Mouse (Mus musculus): ENCODE measurements around the gene Entpd5. TPM values are rescaled to one million over a fixed set of nuclear protein-coding genes. Genes with fewer than 3 reads are reported as not detected.

Gene Entpd5
- total RNA-seq (2021) = 10 to 100 TPM; 24.9 to 26.3 TPM
- long read RNA-seq, experiment 1, full-length matches to known transcripts = 5 of 6 reads
- long read RNA-seq, experiment 1, partial matches to known transcripts = 1 of 6 reads
- long read RNA-seq, experiment 1, other reads (novel, unspliced or antisense) = 0 of 6 reads
- long read RNA-seq, experiment 2, full-length matches to known transcripts = 13 of 21 reads
- long read RNA-seq, experiment 2, partial matches to known transcripts = 1 of 21 reads
- long read RNA-seq, experiment 2, other reads (novel, unspliced or antisense) = 7 of 21 reads

- DNase-seq (ENCODE audit: low spot score in 2 of 2) = peak; percentile 85 to 90
Measured at GRCm38 (mm10) chr12:84408819-84409507, at the start of gene Entpd5, which contains the start of gene Bbof1. Gene Entpd5, minus strand, starts transcription at chr12:84409029. Gene Bbof1, plus strand, starts transcription at chr12:84409071.

DNA sequence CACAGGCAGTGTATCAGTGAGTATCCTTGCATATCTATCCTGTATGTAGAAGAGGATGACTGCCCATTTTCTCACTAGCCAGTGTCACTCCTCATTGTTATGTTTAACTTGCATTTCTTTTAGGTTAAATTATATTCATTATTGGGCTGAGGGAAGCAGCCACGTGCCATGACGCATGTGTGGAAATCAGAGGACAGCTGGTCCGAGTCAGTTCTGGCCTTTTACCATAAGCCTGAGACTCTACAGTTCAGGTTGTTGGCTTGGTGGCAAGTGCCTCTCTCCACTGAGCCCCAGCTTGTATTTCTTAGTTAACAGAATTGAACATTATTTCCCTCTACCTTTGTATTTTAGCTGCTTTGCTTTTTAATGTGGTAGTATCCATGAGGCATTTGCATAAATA, 48.1 kb upstream of the Entpd5 start:
- DNase-seq (ENCODE audit: low spot score in 2 of 2) = no peak

DNA sequence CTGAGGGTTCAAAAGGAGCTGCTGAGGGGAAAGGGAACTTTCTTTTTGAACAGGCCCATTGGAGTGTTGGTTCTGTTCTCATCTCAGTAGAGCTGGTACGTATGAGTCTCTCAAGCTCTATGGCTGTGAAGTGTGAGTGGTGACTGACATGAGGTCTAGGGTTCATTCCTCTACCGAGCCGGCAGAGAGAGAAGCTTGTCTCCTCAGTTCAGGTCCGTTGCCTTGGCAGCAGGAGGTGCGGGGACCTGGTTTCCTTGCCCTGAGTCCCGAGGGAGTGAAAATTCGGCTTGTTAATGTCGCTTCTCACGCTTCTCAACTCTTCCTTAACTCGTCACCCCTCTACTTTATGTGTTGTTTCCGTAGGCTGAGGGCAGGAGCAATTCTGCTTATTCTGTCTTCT, 43.0 kb upstream of the Entpd5 start:
- DNase-seq (ENCODE audit: low spot score in 2 of 2) = no peak

DNA sequence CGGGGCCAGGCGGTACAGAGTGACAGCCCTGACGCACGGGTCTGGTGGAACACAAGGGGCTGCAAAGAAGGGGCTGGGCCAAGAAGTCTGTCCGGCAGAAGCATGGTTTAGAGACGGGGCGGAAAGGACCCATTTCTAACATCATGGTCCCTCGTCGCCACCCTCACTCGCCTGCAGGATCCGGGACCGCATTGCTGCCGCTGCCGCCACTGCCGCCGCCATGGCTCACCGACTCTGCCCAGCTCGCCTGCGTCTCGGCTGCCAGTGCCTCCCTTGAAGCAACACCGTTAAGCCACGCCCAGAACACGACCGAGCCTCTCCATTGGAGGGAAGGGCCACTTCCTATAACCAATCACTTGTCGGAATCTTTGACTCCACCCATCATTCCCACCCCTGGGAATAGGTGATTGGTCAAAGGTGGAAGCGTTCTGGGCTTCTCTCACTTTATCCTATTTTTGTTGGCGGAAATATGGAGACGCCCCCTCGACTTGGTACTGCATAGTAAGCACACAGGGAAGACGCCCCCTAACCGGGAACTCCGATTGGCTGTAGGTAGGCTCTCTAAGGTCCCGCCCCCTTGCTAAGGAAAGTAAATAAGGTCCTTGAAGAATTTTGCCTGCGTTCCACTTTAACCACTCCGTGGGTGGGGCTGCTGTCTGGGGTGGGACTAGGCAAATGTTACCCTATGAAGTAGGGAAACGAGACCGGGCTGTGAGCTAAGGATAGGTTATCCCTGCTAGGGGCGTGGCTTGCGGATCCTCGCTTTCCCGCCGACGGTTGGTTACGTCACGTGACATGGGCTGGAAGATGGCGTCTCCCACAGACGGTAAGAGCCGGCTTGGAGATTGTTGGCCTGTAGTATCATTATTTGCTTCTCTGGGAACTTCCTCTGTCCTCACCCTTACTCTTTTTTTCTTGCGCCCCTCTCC, 42.2 kb upstream of the Entpd5 start, which contains the start of the genes Aldh6a1 and Lin52:
TSS of gene Aldh6a1 (minus strand) at position 287 of the 929 bp plus-strand sequence.
TSS of gene Lin52 (plus strand) at position 705 of the 929 bp plus-strand sequence.
- peak; percentile 94 to 99 for DNase-seq (ENCODE audit: low spot score in 2 of 2)

DNA sequence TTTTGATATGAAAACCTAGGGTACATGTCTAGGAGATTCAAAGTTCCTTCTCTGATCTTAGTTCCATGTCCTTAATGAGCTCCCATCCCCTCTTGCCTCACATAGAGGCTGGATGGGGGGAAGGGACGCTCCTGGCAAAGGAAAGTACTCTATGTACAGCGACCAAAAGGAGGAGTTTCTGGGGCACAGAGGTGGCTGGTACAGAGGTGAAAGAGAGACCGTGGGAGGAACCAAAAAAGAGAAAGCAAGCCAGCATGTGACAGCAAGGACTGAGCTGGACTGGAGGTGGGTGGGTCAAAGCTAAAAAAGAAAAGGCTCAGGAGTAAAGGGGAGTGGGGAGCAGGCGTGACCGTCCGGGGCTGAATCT, 41.5 kb upstream of the Entpd5 start:
- DNase-seq (ENCODE audit: low spot score in 2 of 2) = no peak

DNA sequence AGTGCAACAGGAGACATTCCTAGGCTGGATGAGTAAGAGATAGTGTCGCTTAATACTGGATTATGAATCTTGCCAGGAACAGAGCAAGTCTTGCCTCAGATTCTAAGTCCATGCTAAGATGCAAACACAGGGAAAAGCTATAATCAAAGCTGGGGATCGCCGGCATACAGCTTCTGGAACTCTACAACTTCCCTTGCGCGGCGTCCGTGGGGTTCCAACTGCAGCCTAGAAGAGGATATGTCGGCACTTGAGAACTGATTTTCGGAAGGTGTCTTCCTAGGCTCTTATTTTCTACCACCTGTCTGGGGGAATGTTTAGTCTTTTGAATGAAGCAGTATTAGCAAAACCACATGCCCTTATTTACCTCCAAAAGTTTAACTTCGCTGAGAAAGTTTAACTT, 41.1 kb upstream of the Entpd5 start:
- no peak for DNase-seq (ENCODE audit: low spot score in 2 of 2)

DNA sequence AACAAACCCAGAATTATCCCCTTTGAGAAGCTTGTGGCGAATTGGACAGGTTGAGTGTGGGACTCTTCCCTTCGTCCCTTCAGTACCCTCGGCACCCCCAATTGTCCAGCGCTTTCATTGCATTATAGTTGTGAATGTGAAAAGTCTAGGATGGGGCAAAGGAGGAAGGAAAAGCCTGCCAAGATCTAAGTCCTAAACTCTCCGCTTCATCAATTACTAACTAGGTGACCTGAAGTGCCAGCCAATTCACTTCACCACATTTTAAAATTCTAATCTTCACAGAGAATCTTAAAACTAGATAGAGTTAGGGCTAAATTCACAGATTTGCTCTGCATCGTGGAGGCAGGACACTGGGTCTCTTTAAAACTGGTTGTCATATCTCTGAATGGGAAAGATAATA, 39.4 kb upstream of the Entpd5 start:
- no peak for DNase-seq (ENCODE audit: low spot score in 2 of 2)

- DNase-seq (ENCODE audit: low spot score in 2 of 2) = no peak
Measured at GRCm38 (mm10) chr12:84447386-84447785, 38.6 kb upstream of the Entpd5 start.

DNA sequence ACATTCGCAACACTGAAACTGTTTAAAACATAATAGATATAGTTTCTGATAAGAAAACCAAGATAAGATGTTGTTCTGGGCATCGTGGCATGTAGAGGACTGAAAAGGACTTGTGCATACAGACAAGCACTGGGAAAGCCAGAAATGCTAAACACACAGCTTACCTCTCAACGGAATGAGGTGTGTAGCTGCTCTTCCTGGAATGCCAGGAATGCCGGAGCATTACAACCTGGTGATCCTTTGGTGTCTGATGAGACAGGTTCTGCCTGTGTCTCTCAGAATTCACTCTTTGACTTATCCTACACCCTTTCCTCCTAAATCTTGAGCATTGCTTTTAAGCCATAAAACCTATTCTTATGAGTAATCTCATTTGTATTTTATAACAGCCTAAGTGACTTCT, 33.7 kb upstream of the Entpd5 start:
- no peak for DNase-seq (ENCODE audit: low spot score in 2 of 2)

GRCm38 (mm10) chr12:84438697-84439096, 29.9 kb upstream of the Entpd5 start:
- no peak for DNase-seq (ENCODE audit: low spot score in 2 of 2)

DNA sequence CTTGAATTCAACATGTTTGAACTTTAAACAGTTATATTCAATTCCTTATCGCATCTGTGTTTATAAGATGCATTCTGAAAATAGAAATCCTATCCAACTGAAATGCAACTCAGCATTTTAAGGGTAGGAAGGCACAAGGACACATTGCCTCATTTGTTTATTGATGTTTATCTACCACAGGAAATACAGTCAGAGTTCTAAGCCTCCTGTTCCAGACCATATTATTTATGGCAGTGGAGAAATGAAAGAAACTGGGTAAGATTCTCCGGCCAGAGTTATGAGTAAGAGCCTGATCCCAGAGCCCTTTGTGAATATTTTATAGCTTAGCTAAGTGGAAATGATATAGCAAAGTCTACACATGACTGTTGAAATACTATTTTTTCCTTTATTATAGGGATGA, 21.0 kb upstream of the Entpd5 start:
- DNase-seq (ENCODE audit: low spot score in 2 of 2) = no peak

DNA sequence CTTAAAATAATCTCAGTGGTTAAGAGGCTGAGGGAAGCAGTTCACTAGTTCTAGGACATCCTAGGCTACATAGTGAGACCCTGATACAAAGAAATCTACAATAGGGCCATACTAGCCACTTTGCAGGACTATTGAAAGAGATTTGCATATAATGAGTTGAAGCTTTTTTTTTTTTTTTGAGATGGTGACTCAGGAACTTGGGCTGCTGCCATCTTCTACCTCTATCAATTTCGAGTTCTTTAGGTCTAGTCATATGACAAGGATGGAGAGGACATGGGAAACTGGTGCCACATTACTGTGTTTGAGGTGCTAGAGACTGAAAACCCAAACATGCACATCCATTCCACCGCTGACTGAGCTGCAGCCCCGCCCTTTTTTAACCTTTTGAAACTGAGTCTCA, 15.2 kb upstream of the Entpd5 start:
- DNase-seq (ENCODE audit: low spot score in 2 of 2) = no peak

DNA sequence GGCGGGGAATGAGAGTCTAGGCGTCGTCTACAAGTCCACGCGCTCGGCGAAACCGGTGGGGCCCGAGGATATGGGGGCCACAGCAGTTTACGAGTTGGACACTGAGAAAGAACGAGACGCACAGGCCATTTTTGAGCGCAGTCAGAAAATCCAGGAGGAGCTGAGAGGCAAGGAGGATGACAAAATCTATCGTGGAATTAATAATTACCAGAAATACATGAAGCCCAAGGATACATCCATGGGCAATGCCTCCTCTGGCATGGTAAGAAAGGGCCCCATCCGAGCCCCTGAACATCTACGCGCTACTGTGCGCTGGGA, 8.7 kb upstream of the Entpd5 start:
- DNase-seq (ENCODE audit: low spot score in 2 of 2) = no peak

DNA sequence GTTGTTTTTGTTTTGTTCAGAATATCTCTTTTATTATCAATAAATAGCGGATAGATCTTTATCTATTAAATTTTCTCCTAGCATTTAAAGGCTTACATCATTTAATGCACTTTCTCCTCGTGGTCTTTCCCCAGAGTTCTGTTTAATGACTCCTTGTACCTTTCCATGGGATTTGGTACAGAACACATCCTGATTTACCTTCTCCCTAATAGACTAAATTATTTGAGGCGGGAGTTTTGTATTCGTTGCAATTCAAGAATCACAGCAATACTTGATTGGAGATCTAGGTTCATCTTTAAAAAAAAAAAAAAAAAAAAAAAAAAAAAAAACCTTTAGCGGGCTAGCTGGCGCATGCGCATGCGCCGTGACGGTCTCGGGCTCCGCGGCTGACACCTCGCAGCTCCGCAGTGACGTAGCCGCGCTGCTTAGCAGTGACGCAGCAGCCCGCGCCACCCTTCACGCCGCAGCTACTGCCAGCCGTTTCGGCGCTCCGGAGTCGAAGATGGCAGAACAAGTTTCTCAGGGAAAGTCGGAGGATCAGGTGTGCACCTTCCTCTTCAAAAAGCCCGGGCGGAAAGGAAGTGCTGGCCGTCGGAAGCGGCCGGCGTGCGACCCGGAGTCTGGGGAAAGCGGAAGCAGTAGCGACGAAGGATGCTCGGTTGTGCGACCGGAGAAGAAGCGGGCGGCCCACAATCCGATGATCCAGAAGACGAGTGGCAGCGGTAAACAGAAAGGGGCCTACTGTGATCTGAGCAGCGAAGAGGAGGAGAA, 8.2 kb upstream of the Entpd5 start, which contains the start of gene Rnf113a2:
TSS of gene Rnf113a2 (plus strand) at position 363 of the 771 bp plus-strand sequence.
- peak; percentile 83 to 86 for DNase-seq (ENCODE audit: low spot score in 2 of 2)

- DNase-seq (ENCODE audit: low spot score in 2 of 2) = peak in 1 of 2 experiments; percentile 8
Measured at GRCm38 (mm10) chr12:84407874-84408818, 683 bp downstream of the Entpd5 start.

GRCm38 (mm10) chr12:84407259-84407658, 1.6 kb downstream of the Entpd5 start:
- no peak for DNase-seq (ENCODE audit: low spot score in 2 of 2)

GRCm38 (mm10) chr12:84404541-84404940, 4.3 kb downstream of the Entpd5 start:
- DNase-seq (ENCODE audit: low spot score in 2 of 2) = no peak

DNA sequence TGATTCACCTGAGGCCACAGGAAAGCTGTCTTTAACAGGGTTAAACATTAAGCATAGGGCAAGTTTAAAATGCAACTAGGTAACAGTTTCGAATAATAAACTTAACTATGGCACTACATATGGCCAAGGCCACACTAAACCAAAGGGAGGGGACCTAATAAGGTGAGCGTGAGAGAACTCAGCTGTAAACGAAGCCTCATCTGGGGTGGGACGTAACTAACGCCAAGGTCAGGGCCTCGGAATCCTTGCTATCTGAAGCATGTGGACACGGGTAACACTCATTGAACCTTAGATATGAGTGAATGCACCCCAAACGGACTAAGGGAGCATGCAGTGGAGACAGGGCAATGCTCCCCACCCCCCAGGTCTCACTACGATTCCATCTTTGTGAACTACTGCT, 5.9 kb downstream of the Entpd5 start:
- no peak for DNase-seq (ENCODE audit: low spot score in 2 of 2)

- DNase-seq (ENCODE audit: low spot score in 2 of 2) = no peak
Measured at GRCm38 (mm10) chr12:84400653-84401052, 8.2 kb downstream of the Entpd5 start.

DNA sequence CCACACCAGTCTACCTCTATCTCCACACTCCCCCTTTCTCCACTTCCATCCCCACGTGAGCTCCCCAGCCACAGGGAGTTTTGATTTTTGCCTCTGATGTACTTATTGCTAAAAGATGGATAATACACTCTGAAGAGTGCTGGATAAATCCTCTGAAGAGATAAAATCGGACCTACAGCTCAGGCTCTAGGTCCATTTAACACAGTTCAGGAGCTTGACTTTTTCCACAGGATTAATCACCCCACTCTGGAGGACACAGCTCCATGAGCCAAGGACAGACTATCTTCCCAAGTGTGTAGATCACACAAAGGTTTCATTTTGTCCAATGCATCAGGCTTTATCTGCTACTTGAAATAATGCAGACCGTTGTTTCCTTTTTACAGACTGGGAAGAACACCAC, 8.8 kb downstream of the Entpd5 start:
- no peak for DNase-seq (ENCODE audit: low spot score in 2 of 2)

Measured in layer of hippocampus, postnatal 14 days (tissue).